Mouse (Mus musculus) B cell, adult 2 months (primary cell): ENCODE results near the gene Tcf7.
A peak's percentile ranks its signal among the peaks of the same experiment; 100 is the strongest.

Experiments used
- DNase-seq, 2 experiments: peaks; one replicate each; pipeline ENCODE4 v3.0.0; 2022

Tcf7 gene

GRCm38 (mm10) chr11:52267271-52267670, 15.5 kb downstream of the Tcf7 start:
- no peak for DNase-seq

GRCm38 (mm10) chr11:52265616-52266307, 17.1 kb downstream of the Tcf7 start:
- DNase-seq = no peak

GRCm38 (mm10) chr11:52264871-52265270, 17.9 kb downstream of the Tcf7 start:
- DNase-seq = no peak

GRCm38 (mm10) chr11:52262338-52262737, 20.5 kb downstream of the Tcf7 start:
- no peak for DNase-seq

- DNase-seq = peak; percentile 44 to 46
Measured at GRCm38 (mm10) chr11:52261937-52262336, 20.9 kb downstream of the Tcf7 start.

- no peak for DNase-seq
Measured at GRCm38 (mm10) chr11:52260878-52261277, 21.9 kb downstream of the Tcf7 start.

GRCm38 (mm10) chr11:52258711-52259110, 24.1 kb downstream of the Tcf7 start:
- no peak for DNase-seq

GRCm38 (mm10) chr11:52257376-52257775, 25.4 kb downstream of the Tcf7 start:
- no peak for DNase-seq

- DNase-seq = no peak
Measured at GRCm38 (mm10) chr11:52255077-52255476, 27.7 kb downstream of the Tcf7 start.

GRCm38 (mm10) chr11:52253674-52254375, 29.0 kb downstream of the Tcf7 start:
- peak; percentile 56 to 57 for DNase-seq

- DNase-seq = no peak
Measured at GRCm38 (mm10) chr11:52252692-52253091, 30.1 kb downstream of the Tcf7 start.

GRCm38 (mm10) chr11:52251770-52252169, 31.0 kb downstream of the Tcf7 start:
- DNase-seq = no peak

GRCm38 (mm10) chr11:52249452-52249851, 33.4 kb downstream of the Tcf7 start:
- no peak for DNase-seq

- DNase-seq = no peak
Measured at GRCm38 (mm10) chr11:52240898-52241542, 41.8 kb downstream of the Tcf7 start.

- DNase-seq = no peak
Measured at GRCm38 (mm10) chr11:52234509-52234908, 48.3 kb downstream of the Tcf7 start.

GRCm38 (mm10) chr11:52233906-52234305, 48.9 kb downstream of the Tcf7 start:
- no peak for DNase-seq

GRCm38 (mm10) chr11:52233043-52233653, 49.7 kb downstream of the Tcf7 start:
- DNase-seq = no peak

- peak; percentile 95 to 97 for DNase-seq
Measured at GRCm38 (mm10) chr11:52231606-52232541, 50.9 kb downstream of the Tcf7 start, which contains the start of gene Skp1a. Skp1a (plus strand) TSS chr11:52231995.

- no peak for DNase-seq
Measured at GRCm38 (mm10) chr11:52230694-52231093, 52.1 kb downstream of the Tcf7 start.

- DNase-seq = no peak
Measured at GRCm38 (mm10) chr11:52228722-52229448, 53.9 kb downstream of the Tcf7 start.

- DNase-seq = no peak
Measured at GRCm38 (mm10) chr11:52227466-52228226, 55.2 kb downstream of the Tcf7 start.
